7 mouse cellular contexts compared by ENCODE assay signal in the genomic region with DNA sequence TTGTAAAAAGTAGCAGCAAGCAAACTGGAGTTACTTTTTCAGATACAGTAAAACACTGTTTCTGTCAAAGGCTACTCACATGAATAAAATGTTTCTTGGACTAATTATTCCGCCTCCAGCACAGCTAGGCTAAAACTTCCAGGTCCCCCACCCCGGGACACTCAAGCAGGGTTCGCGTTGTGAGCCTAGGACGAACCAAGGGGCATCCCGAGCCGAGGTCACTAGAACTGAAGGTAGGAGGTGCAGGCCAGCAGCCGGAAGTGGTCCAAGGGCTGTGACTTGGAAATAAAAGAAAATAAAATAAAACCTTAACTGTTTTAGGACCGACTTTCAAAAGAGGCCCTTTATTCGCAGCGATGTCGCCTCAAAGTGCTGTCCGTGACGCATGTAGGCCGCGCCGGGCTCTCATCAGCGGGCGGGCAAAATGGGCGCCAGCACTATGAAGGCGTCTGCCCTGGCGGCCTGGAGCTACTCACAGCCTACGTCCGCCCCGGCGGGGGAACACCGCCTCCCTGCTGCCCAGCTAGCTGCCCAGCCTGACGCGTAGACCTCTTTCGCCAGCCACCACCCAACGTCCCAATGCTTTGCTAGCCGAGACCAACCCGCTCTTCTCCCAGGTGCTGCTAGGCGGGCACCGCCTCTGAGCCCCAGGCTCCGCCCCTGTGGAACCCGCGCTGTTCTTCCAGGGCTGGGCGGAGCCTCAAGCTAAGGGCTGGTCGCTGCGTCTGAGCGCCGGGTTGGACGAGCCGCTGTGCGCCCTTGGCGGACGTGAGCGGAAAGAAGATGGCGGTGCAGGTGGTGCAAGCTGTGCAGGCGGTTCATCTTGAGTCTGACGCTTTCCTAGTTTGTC. TPM values are rescaled to one million over a fixed set of nuclear protein-coding genes. Genes with fewer than 3 reads are reported as not detected.
DNase-seq lines count a peak whose midpoint lies in the region; ATAC-seq lines count a peak whose summit lies in the region.

A gene (minus strand): TSS at position 649 of the 850 bp plus-strand sequence.
A gene (minus strand): TSS at position 653 of the 850 bp plus-strand sequence.
A gene (plus strand): TSS at position 693 of the 850 bp plus-strand sequence.

- WGBS in embryonic facial prominence, embryonic 10.5 days, result 17% methylated on average over 52 of the region's 52 CpGs
- 13% methylated on average over 52 of the region's 52 CpGs for WGBS in limb, embryonic 10.5 days
- 25% methylated on average over 52 of the region's 52 CpGs for WGBS in midbrain, embryonic 13.5 days

- H3K27ac ChIP-seq in embryonic facial prominence, embryonic 10.5 days (replicated peaks), result peak within 1 kb of the TSS; percentile 89
- H3K27ac ChIP-seq in limb, embryonic 10.5 days, result peak within 1 kb of the TSS; percentile 86
- H3K27ac ChIP-seq in midbrain, embryonic 13.5 days, result peak within 1 kb of the TSS; percentile 92

- H3K27me3 ChIP-seq in embryonic facial prominence, embryonic 10.5 days (replicated peaks; ENCODE audit: low read depth, poor library complexity, severe bottlenecking), result 0 out of 2 replicates have a peak, but pooled peaks cover 4% of the 10 kb centered on the region
- H3K27me3 ChIP-seq in limb, embryonic 10.5 days (ENCODE audit: low read depth, poor library complexity, severe bottlenecking), result peaks cover 8% of the 10 kb centered on the region; the same call in 1 of the 2 replicates
- no peaks in the 10 kb centered on the region for H3K27me3 ChIP-seq in midbrain, embryonic 13.5 days

- 0 out of 2 replicates have a peak, but pooled peaks cover 6% of the 10 kb centered on the region for H3K4me1 ChIP-seq in embryonic facial prominence, embryonic 10.5 days
- no peaks in the 10 kb centered on the region for H3K4me1 ChIP-seq in limb, embryonic 10.5 days
- H3K4me1 ChIP-seq in midbrain, embryonic 13.5 days (replicated peaks), result peaks cover 8% of the 10 kb centered on the region; the same call in 1 of the 2 replicates

- no peaks in the 10 kb centered on the region for H3K9me3 ChIP-seq in embryonic facial prominence, embryonic 10.5 days
- no peaks in the 10 kb centered on the region for H3K9me3 ChIP-seq in limb, embryonic 10.5 days (replicated peaks)
- no peaks in the 10 kb centered on the region for H3K9me3 ChIP-seq in midbrain, embryonic 13.5 days

- peak within 1 kb of the TSS; percentile 60 for H3K4me3 ChIP-seq in embryonic facial prominence, embryonic 10.5 days
- peak within 1 kb of the TSS; percentile 56 for H3K4me3 ChIP-seq in limb, embryonic 10.5 days
- H3K4me3 ChIP-seq in midbrain, embryonic 13.5 days (replicated peaks), result peak within 1 kb of the TSS; percentile 52

- peak; percentile 97 for ATAC-seq in granulocyte monocyte progenitor cell, adult 5-6 weeks (replicated peaks; ENCODE audit: poor library complexity, severe bottlenecking)
- peak; percentile 100 for ATAC-seq in midbrain, embryonic 13.5 days

- peaks cover 5% of the 10 kb centered on the region; the same call in 1 of the 2 replicates for H3K36me3 ChIP-seq in embryonic facial prominence, embryonic 10.5 days (replicated peaks)
- peaks cover 4% of the 10 kb centered on the region; the same call in 1 of the 2 replicates for H3K36me3 ChIP-seq in limb, embryonic 10.5 days
- H3K36me3 ChIP-seq in midbrain, embryonic 13.5 days, result no peaks in the 10 kb centered on the region

- DNase-seq in adrenal gland, postnatal 10 days, result peak; percentile 90
- DNase-seq in embryonic facial prominence, embryonic 10.5 days (ENCODE audit: low spot score), result peak; percentile 90
- DNase-seq in kidney, adult 11 months, result peak; percentile 92
- DNase-seq in limb, embryonic 10.5 days (ENCODE audit: low spot score), result peak; percentile 80
- peak; percentile 84 for DNase-seq in spleen, adult 12 weeks (ENCODE audit: low spot score)

- peak within 1 kb of the TSS; percentile 69 for H3K9ac ChIP-seq in midbrain, embryonic 13.5 days (replicated peaks)

- H3K4me2 ChIP-seq in midbrain, embryonic 13.5 days (replicated peaks), result peak within 1 kb of the TSS; percentile 53

RNA-seq across cellular contexts. Expression of the first gene that starts in this region (rescaled TPM):
- total RNA-seq in adrenal gland, postnatal 10 days (2021), result 10 to 100 TPM in 1 of 2 experiments, 1 to 10 TPM in 1; 8.5 to 12.3 TPM
- 14.8 and 17.4 TPM in 2 replicates for polyA plus RNA-seq in embryonic facial prominence, embryonic 10.5 days (2016; fragmentation: Nextera tagmentation; extraction: Ambion mirVana)
- total RNA-seq in granulocyte monocyte progenitor cell, adult 5-6 weeks (2014; fragmentation: Nextera tagmentation), result 19.2 and 38.4 TPM in 2 replicates
- total RNA-seq in granulocyte monocyte progenitor cell, adult 5-6 weeks (2017), result 7.0 and 8.5 TPM in 2 replicates
- polyA plus RNA-seq in limb, embryonic 10.5 days (2016; fragmentation: Nextera tagmentation; extraction: Ambion mirVana), result 12.5 and 13.5 TPM in 2 replicates
- polyA plus RNA-seq in midbrain, embryonic 13.5 days (2015; fragmentation: Nextera tagmentation; extraction: Ambion mirVana), result 20.2 and 24.0 TPM in 2 replicates

RNA-seq across cellular contexts. Expression of the second gene that starts in this region (rescaled TPM):
- total RNA-seq in adrenal gland, postnatal 10 days (2021), result 10 to 100 TPM in 1 of 2 experiments, 1 to 10 TPM in 1; 6.1 to 11.4 TPM
- 9.4 and 10.0 TPM in 2 replicates for polyA plus RNA-seq in embryonic facial prominence, embryonic 10.5 days (2016; fragmentation: Nextera tagmentation; extraction: Ambion mirVana)
- total RNA-seq in granulocyte monocyte progenitor cell, adult 5-6 weeks (2014; fragmentation: Nextera tagmentation), result 10.0 and 12.7 TPM in 2 replicates
- 6.0 and 10.6 TPM in 2 replicates for total RNA-seq in granulocyte monocyte progenitor cell, adult 5-6 weeks (2017)
- polyA plus RNA-seq in limb, embryonic 10.5 days (2016; fragmentation: Nextera tagmentation; extraction: Ambion mirVana), result 7.8 and 9.4 TPM in 2 replicates
- polyA plus RNA-seq in midbrain, embryonic 13.5 days (2015; fragmentation: Nextera tagmentation; extraction: Ambion mirVana), result 8.4 and 8.5 TPM in 2 replicates

RNA-seq across cellular contexts. Expression of the third gene that starts in this region (rescaled TPM):
- total RNA-seq in adrenal gland, postnatal 10 days (2021), result 10 to 100 TPM; 22.6 to 29.7 TPM
- 79.3 and 83.0 TPM in 2 replicates for polyA plus RNA-seq in embryonic facial prominence, embryonic 10.5 days (2016; fragmentation: Nextera tagmentation; extraction: Ambion mirVana)
- total RNA-seq in granulocyte monocyte progenitor cell, adult 5-6 weeks (2014; fragmentation: Nextera tagmentation), result 40.4 and 65.2 TPM in 2 replicates
- total RNA-seq in granulocyte monocyte progenitor cell, adult 5-6 weeks (2017), result 40.7 and 47.7 TPM in 2 replicates
- 79.1 and 85.6 TPM in 2 replicates for polyA plus RNA-seq in limb, embryonic 10.5 days (2016; fragmentation: Nextera tagmentation; extraction: Ambion mirVana)
- 59.6 and 60.4 TPM in 2 replicates for polyA plus RNA-seq in midbrain, embryonic 13.5 days (2015; fragmentation: Nextera tagmentation; extraction: Ambion mirVana)

Comparison
In these comparisons a context has a peak if more than half of its experiments do, and no peak if none do; other contexts are left out.
1. Peak in every context shown above with its lines: DNase-seq, ATAC-seq, H3K4me3 ChIP-seq and H3K27ac ChIP-seq.